Mouse (Mus musculus) liver (tissue): ENCODE measurements around the gene Sh3tc1.

Experiments
- DNase-seq: peaks from one replicate; pipeline ENCODE4 v3.0.0-alpha.2; 2020; ENCODE audit warnings: mixed read lengths

Sh3tc1 gene

DNA sequence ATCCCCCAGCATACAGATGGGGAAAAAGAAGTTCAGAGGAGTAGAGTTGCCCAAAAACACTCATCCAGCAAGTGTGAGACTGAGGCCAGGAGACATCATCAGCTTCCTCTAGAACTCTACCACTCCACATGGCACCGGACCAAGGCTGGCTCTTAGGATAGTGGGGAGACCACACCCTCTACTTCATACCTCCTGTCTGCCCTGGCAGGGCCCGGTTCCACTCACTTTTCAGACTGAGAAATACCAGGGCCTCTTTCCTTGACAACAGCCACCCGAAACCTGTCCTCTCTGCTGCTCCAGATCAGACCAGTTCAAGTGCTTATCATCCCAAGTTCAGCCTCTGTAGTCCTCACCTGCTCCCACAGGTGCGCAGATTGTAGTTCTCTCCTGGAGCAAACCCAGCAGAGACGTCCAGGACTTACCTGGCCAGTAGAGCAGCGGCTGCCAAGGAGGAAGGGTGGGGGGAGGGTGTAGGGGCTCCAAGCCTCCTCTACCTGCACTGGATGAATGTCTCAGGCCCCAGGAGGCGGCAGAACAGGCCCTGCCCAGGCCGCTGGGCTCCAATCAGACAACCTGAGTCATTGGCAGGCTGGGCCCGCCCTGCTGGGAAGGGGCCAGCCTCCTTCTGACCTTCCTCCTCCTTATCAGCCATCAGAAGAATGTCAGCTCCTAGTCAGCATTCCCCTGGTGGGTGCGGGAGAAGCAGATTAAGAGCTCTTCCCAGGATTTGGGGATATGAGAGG, at the start of gene Sh3tc1:
Sh3tc1 (minus strand) TSS at position 452 of the 743 bp plus-strand sequence.
- DNase-seq, result no peak

DNA sequence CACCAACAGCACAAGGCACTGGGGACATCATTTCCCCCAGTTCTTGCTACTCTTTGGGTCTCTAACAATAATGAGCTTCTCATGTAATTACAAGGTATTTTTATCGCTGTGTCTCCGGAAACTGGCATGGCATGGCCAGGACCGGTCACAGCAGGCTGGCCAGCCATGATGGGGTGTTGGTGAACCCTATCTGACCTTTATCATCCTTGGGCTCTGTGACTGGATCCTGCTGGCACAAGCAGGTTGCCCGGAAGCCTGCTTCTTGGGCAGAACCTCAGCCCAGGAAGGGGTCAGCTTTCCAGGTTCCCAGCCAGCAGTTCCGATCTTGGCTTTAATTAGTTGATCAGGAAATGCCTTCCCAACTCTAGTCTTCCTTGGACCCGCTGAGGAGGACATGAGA, 48.9 kb upstream of the Sh3tc1 start:
- DNase-seq, result no peak

DNA sequence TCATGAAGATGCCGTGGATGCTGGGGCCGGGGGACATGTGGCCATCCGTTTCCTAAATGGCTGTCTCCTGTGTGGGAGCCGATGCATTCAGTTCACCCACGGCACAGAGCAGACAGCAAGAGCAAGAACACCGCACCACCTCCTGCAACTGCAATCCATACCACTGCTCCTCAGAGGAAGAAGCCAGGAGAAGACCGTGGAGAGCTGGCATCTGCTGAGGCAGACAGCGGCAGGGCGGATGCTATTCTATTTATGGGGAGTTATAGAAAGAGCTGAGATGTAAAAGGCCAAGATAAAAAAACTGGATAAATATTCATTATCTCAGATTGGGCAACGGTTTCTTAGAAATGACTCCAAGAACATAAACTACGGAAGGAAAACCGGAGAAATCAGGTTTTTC, 48.1 kb upstream of the Sh3tc1 start:
- no peak for DNase-seq

DNA sequence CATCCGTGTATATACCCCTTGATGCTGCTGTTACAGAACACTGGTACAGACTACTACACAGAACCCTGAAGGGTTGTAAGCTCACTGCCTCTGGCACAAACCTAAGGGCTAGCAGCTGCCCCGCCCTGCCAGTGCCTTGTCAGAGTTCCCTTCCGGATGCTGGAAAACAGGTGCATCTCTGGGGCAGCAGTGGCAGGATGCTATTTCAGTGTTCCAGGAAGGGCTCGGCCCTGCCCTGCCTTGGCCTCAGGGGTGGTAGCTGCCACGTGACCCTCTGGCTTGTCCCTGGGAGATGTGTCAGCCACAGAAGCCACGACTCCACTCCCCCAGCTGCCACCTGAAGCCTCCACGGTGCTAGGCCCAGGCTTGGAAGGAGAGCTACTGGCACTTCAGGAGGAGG, 46.1 kb upstream of the Sh3tc1 start:
- DNase-seq, result no peak

DNA sequence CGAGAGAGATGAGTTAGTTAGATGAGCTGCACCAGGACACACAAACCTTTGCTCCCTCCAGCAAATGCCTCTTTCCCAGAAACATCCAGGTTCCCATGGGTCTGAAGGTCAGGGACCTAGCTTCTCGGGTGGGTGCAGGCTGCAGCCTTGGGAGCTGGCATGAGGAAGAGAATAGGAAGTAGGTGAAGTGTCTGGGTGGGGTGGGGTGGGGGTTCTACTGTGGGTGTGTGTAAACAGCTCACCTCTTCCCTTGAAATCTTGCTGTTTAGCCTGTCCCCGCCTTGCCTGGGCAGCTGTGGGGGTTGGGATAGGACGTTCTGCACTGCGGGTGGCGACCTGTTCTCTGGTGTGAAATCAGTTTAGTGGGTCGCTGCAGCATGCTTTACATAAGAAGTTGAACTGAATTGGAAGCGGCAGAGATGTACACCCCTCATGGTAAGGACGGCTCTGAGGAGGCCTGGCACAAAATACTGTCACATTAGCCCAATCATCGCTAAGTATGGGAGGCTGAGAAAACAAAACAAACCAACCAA, 42.9 kb upstream of the Sh3tc1 start:
- no peak for DNase-seq

DNA sequence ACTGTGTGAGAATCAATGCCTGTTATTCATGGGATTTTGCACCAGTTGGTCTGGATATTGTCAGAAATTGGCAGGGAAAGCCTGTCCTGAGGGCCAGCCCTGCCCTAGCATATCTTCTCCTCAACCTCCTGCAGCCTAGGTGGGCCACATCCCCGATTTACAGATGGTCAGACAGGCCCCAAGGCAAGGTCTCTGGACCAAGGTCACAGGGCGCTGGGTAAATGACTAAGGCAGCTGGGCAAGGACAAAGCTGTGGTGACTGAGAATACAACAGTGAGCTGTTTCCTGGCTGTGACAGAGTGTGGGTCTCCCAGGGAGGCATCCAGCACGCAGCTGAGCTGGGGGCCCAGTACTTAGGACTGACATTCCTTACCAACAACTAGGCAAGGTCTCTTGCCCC, 41.3 kb upstream of the Sh3tc1 start:
- no peak for DNase-seq

DNA sequence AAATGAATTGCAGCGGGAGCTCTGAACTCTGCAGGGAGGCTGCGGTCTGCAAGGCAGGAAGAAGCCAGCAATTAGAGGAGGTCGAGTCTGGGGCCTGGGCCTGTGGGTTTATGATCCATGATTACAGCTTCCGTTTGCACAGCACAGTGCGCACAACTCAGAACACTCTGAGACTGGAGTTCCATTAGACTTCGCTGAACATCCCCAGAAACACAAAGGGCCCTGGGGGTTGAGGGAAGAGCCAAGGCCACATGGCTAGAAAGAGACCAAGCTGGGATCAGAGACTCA, 34.3 kb upstream of the Sh3tc1 start:
- no peak for DNase-seq

DNA sequence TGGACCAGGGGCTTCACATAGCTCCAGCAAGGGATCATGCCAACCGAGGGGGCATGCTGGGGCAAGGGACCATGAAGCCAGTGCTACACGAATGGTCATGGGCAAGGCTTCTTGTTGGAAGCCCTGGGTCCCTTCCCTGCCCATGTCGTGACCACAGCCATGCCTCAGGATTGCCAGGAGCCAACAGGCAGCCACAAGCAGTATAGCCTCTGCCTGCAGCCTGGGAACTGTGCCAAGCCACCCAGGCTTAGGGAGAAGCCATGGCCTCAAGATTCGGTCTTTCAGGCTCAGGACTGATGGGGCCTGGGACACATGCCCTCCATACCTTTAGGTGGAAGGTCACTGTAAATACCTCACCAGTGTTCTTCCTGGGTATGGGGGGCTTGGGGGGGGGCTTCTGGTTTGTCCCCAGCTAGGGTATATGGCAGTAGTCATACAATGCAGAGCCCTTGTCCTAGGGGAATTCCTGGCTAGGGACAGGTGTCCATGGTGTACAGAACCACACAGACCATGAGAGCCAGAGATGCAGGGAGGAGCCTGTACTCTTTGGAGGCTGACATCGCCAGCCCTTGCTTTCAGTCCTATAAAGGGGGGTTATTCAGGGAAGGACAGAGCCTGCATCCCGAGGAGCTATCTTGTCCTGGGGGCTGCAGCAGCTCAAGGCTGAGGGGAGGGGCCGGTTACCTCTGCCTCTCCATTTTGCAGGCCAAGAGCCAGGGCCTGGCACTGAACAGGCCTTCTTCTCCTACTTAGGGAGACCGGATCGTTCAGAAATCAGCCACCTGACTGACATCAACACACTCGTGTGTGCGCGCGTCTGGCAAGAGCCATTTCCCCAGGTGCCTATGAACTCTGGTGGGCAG, 33.7 kb upstream of the Sh3tc1 start:
- no peak for DNase-seq

DNA sequence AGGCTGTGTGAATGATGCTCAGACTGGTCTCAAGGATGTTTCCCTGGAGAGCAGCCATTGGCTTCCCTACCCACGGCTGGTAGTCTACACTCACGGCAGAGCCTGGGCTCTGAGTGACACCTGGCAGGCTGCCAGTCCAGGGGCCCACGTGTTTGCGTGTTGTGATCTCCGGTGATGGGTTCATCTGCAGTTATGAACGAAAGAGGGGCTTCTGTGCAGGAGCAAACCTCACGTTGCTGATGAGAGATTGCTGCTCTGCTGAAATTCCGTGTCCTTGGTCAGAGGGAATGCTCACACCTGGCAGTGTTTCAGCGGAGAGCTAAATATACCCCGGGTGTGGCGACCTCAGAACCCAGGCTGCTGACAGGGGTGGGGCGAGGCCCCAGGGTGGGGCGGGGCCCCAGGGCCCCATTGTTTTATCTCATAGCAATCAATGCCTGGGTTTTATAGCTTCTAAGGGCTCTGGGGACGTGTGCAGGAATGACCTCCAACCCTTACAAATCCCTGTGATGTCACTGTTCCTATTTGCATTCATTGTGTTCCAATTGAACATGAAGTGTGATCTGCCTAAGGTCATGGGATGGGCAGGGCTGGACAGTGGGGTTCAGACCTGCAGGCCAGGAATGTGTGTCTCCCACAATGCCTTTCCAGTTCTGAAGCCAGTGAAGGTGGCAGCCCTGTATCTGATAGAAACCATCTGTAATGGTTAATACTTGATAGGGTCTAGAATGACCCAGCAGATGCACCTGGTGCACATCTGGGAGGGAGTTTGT, 31.3 kb upstream of the Sh3tc1 start:
- no peak for DNase-seq

DNA sequence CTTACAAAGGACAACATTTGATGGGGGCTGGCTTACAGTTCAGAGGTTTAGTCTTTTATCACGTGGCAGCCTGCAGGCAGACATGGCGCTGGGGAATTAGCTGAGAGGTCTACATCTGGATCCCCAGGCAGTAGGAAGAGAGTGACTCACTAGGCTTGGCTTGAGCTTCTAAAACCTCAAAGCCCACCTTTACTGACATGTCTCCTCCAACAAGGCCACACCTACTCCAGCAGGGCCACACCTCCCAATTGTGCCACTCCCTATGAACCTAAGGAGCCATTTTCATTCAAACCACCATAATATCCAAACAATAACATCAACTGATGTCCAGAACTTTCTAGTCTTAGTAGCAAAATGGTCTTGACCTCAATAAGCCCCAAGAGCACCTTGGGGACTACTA, 30.5 kb upstream of the Sh3tc1 start:
- no peak for DNase-seq

DNA sequence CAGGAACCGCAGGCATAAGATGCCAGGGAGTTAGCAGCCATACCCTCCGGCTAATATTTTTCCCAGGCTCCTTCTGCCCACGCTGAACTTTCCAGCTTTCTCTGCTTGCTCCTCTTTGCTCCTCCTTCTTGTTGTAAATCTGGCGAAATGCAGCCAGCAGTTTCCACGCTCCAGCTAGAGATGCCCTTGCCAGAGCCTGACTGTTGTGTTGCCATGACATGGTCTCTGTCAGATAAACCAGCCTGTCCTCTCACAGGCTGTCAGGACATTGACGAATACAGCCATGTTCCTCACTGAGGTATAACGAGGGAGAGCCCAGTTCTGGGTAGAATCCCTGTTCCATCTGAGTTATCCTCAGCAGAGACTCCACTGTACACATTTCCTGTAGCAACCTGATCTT, 29.2 kb upstream of the Sh3tc1 start:
- no peak for DNase-seq

DNA sequence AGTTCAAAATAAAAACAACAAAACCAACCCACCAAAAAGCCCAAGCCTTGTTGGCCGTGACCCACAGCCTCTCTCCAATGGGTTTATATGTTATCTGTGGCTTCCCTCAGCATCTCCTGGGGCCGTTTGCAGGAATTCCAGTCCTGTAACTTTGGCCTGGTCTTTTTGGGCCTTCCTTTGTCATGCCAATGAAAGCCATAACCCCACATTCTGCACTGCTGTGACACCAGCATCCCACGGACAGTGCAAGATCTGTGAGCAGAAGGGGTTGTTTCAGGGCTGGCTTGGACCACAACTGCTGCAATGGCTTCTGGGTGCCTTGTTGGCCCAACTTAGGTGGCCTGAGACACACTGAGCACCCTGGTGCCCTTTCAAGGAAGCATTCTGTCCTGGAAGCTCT, 28.7 kb upstream of the Sh3tc1 start:
- no peak for DNase-seq

DNA sequence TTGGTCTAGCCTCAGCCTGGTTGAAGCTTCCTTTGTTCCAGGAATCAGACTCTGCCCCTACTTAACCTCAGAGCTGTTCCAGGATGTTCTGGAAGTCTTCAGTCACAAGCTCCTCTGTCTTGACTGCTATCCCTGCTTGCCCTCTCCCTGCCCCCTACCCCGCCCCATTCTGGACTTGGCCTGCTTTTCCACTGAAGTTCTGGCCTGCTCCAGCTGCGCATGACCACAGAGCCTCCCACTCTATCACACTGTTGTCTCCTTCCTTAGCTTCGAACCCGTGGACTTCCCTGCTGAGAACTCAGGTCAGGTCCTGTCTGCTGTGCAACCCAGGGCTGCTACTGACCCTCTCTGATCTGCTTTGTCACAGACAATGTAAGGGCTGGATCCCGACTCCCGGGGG, 26.1 kb upstream of the Sh3tc1 start:
- DNase-seq, result no peak

DNA sequence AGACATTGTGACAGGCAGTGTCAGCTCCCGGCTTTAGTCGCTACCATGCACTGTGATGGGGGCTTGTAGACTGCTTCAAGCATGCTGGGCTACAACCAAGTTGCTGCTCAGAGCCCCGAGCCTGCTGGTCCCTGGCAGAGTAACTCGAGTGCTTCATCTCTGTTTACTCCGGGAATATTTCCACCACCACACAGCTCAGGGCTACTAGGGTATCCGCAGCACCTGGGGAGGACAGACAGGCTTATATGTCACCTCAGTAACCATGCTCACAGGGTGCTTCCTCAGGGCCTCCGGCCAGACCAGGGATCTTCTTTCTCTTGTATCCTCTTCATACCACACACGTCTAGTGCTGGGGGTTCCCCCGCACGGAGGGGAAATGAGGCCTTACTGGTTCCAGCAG, 23.1 kb upstream of the Sh3tc1 start:
- DNase-seq, result no peak

DNA sequence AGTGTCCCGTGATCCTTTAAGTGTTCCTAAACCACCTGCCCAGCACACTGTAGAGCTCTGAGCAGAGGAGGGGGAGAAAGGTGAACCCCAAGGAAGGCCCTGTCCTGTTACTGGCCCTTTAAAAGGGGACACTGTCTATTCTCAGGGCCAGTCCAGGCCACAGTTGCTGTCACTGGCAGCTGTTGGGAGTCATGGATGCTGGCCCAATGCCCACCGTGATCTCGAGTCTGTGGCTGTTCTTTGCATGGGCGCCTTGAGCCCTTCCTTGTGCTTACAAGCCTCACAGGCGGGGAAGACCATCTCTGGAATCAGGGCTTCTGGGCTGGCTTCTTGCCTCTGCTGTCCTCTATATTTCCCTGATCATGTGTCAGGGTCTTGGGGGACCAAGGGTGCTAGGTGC, 22.6 kb upstream of the Sh3tc1 start:
- DNase-seq, result no peak

DNA sequence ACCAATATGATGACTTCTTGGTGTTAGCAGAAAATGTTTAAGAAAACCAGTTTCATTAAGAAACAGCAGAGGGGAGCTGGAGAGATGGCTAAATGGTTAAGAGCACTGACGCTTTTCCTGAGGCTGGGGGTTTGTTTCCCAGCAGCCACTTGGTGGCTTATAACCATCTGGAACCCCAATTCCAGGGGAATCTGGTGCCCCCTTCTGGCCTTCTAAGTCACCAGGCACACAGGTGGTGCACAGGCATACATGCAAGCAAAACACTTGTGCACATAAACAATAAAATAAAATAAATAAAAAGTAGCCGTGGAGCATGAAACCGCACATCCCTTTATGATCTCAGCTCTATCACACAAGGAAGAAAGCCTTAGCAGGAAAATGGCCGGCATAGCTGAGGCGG, 21.5 kb upstream of the Sh3tc1 start:
- no peak for DNase-seq

DNA sequence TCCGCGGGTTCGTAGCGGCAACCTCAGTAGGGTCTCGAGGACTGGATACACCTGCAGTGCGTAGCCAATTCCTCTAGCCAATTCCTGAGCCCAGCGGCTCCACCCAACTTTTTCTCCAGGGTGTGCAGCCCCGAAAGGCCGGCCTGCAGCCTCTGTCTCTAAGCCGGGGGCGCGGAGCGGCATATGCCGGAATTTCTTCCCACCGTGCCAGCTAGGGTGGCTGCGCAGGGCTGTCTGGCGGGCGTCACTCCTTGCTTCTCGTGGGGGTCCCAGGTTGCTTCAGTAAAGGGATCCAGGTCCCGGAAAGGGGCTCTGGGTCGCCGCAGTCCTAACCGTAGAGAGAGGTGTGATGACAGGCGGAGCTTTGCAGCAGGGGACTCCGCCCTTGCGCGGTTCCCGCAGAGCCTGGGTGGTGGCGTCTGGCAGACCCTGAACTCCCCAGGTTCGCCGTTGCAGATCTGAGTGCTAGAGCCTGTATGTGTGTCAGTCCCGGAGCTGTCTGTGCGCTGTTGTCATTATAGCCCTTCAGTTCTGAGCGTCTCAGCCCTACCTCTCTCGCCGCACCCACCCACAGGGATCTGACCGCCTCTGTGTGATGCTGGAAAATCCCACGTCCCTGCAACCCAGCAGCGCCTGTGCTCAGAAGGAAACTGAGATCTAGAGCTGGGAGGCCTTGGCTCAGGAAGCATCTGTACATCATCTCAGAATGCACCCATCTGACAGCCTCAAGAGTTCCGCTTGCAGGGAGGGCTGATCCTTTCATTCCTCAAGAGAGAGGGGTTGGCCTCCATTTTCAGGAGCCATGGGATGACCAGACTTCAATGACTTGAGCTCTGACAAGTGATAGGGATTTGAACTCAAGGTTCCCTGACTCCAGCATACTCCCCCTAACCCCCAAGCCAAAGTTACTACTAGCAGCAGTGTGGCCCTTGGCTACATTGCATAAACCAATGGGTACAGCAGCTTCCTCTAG, 18.6 kb upstream of the Sh3tc1 start:
- DNase-seq, result no peak

DNA sequence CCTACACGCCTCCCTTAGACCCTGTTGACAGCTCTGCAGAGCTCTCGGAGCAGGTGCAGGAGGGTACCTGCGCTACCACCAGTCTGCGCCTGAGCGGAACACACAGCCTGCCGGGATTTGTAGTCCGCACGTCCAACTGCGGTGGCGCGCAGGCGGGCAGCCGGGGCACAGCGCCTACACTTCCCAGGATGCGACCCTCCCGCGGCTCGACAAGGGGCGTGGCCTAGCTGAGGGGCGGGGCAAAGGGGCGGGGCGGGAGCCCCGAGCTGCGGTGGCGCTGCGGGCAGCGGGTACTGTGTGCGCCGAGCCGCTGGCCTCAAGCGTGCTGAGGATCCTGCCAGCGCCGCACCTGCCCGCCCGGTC, 17.8 kb upstream of the Sh3tc1 start, which contains the start of gene Ablim2:
Ablim2 (plus strand) TSS at position 242 of the 363 bp plus-strand sequence.
- DNase-seq, result peak; percentile 88

DNA sequence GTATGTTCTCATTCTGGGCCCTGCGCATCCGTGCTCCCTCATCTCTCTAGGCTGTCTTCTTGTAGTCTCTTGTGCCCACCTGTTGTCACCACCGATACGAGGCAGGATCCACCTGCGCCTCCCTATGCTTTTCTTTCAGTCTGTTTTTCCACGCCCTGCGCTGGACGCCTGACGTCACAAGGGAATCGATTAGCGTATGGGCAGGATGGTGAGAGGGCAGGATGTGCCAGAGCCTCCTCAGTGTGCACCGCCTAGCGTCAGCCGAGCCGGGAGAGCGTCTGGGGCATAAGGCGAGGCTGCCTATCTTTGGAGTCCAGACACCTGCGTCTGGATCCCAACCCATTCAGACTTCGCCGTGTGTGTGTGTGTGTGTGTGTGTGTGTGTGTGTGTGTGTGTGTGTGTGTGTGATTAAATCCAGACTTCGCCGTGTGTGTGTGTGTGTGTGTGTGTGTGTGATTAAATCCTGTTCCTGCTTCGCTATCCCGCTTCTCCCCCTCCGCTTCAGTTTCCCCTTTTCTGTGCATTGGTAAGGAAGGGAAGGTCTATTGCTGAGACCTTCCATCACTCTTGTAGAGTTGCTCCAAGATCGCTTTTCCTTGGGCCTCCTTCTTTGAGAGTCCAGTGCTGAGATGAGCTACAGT, 17.3 kb upstream of the Sh3tc1 start:
- peak; percentile 35 for DNase-seq

DNA sequence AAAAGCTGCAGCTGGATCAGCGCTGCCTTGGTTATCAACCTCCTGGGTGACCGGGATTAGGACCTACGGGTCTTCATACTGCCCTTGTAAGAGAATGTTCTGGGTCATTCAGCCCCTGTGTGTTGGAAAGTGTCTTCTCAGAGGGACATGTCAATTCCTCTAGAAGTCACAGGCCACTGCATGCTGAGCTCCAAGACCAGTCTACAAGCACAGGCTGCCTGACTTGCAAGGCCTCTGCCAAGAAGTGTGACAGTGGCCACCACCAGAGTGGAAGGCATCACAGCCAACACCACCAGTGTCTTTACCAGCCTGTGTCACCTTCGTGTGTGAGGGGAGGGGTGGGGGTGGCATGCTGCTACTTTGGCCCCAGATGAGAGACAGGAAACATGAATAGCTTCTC, 16.2 kb upstream of the Sh3tc1 start:
- no peak for DNase-seq

DNA sequence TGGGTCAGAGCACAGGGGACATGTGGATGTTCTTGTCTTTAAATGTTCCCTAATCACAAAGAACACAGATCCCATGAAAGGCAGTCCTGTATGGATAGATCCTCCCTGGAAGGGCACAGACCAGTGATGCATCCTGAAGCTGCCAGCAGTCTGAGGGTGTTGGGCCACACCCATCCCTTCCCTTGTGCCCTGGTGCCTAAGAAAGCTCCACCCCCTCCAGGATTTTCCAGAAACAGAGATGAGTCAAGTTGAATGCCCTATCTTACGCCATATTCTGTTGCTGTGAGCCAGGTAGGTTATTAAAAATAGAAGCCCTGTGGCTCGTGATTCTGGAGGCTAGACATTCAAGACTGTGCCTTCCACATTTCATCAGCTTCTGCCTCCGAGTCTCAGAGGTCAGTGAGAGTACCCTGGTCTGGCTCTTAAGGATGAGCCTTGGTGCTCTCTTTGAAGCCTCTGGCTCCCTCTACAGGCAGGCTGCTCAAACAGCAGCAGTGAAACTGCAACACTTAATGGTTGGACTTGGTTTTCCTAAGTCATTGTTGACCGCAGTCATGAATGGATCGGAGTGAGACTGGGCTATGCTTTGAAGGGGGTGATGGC, 15.4 kb upstream of the Sh3tc1 start:
- DNase-seq, result peak; percentile 49
